Mouse (Mus musculus) MEL (cell line): ENCODE measurements around the gene Pip5k1c. TPM values are rescaled to one million over a fixed set of nuclear protein-coding genes. Genes with fewer than 3 reads are reported as not detected.

Source experiments
- DNase-seq: peaks from one replicate; pipeline ENCODE4 v3.0.0; 2011; ENCODE audit warnings: low read depth, low spot score
- H3K27ac ChIP-seq: 2 replicates; pipeline ENCODE4 v1.5.1; 2012; ENCODE audit warnings: low read depth, mild to moderate bottlenecking, control low read depth, low read length, moderate library complexity; ENCODE audit not compliant: control insufficient read depth
- H3K27me3 ChIP-seq, 2 experiments: fragments of 150-350 bp in 1 of 2; sonication (generic) in 1 of 2; 2 replicates each; pipeline ENCODE4 v1.6.1; 2012; ENCODE audit warnings: low read length in 2 of 2, mild to moderate bottlenecking in 2 of 2, improper control_type of control experiment in 1 of 2, moderate library complexity in 1 of 2; ENCODE audit not compliant: insufficient read depth in 2 of 2, control insufficient read depth in 1 of 2
- H3K36me3 ChIP-seq, 2 experiments: 2 replicates each; pipeline ENCODE4 v1.6.1; 2012 to 2014; ENCODE audit warnings: low read length in 2 of 2, improper control_type of control experiment in 1 of 2, inconsistent platforms in 1 of 2, mild to moderate bottlenecking in 1 of 2; ENCODE audit not compliant: insufficient read depth in 2 of 2, control insufficient read depth in 1 of 2
- H3K4me1 ChIP-seq, 2 experiments: fragments of 150-350 bp in 1 of 2; sonication (generic) in 1 of 2; 2 replicates each; pipeline ENCODE4 v1.6.1; 2012; ENCODE audit warnings: low read length in 2 of 2, improper control_type of control experiment in 1 of 2, mild to moderate bottlenecking in 1 of 2; ENCODE audit not compliant: insufficient read depth in 2 of 2, control insufficient read depth in 1 of 2
- H3K4me3 ChIP-seq, 2 experiments: fragments of 150-350 bp in 1 of 2; sonication (generic) in 1 of 2; 2 replicates each; pipeline ENCODE4 v1.5.1; 2012; ENCODE audit warnings: low read depth in 2 of 2, low read length in 2 of 2, mild to moderate bottlenecking in 2 of 2, moderate library complexity in 2 of 2, control low read depth in 1 of 2, improper control_type of control experiment in 1 of 2; ENCODE audit not compliant: control insufficient read depth in 1 of 2, insufficient read depth in 1 of 2
- H3K79me2 ChIP-seq: 2 replicates; pipeline ENCODE4 v1.6.1; 2012; ENCODE audit warnings: mild to moderate bottlenecking, low read length, moderate library complexity; ENCODE audit not compliant: control insufficient read depth, poor library complexity, insufficient read depth
- H3K9ac ChIP-seq: 2 replicates; pipeline ENCODE4 v1.6.1; 2012; ENCODE audit warnings: low read depth, mild to moderate bottlenecking, control low read depth, low read length, moderate library complexity; ENCODE audit not compliant: control insufficient read depth, poor library complexity, severe bottlenecking
- H3K9me3 ChIP-seq: fragments of 150-350 bp; sonication (generic); replicated peaks from 2 replicates; pipeline ENCODE4 v1.6.1; 2012; ENCODE audit warnings: mild to moderate bottlenecking, low read length, improper control_type of control experiment, moderate library complexity; ENCODE audit not compliant: insufficient read depth
- BHLHE40 ChIP-seq: IDR thresholded peaks from 2 replicates; pipeline ENCODE4 v1.6.1; 2012; ENCODE audit warnings: low read depth, mild to moderate bottlenecking, inconsistent platforms, low read length, improper control_type of control experiment, borderline replicate concordance
- CHD2 ChIP-seq: IDR thresholded peaks from 2 replicates; pipeline ENCODE4 v1.6.1; 2011; ENCODE audit warnings: low read length, improper control_type of control experiment
- CTCF ChIP-seq, 3 experiments: IDR thresholded peaks in 2 of 3; conservative IDR thresholded peaks in 1 of 3; 2 replicates each; pipeline ENCODE4 v1.5.1; 2011 to 2012; ENCODE audit warnings: low read length in 3 of 3, low read depth in 2 of 3, mild to moderate bottlenecking in 2 of 3, improper control_type of control experiment in 1 of 3, inconsistent platforms in 1 of 3, mixed read lengths in 1 of 3, moderate library complexity in 1 of 3; ENCODE audit not compliant: control insufficient read depth in 1 of 3, insufficient read depth in 1 of 3, poor library complexity in 1 of 3, severe bottlenecking in 1 of 3
- E2F4 ChIP-seq: IDR thresholded peaks from 2 replicates; pipeline ENCODE4 v1.6.1; 2011; ENCODE audit warnings: low read depth, low read length, improper control_type of control experiment, borderline replicate concordance
- ELF1 ChIP-seq: IDR thresholded peaks from 2 replicates; pipeline ENCODE4 v1.6.1; 2014; ENCODE audit warnings: low read depth, mild to moderate bottlenecking, inconsistent platforms, low read length, improper control_type of control experiment, moderate library complexity
- EP300 ChIP-seq, 2 experiments: IDR thresholded peaks; 2 replicates each; pipeline ENCODE4 v1.6.1; 2011; ENCODE audit warnings: improper control_type of control experiment in 2 of 2, low read length in 2 of 2, low read depth in 1 of 2, mild to moderate bottlenecking in 1 of 2
- ETS1 ChIP-seq: IDR thresholded peaks from 2 replicates; pipeline ENCODE4 v1.6.1; 2012; ENCODE audit warnings: low read depth, mild to moderate bottlenecking, inconsistent platforms, low read length, improper control_type of control experiment, moderate library complexity
- GATA1 ChIP-seq: IDR thresholded peaks from 2 replicates; pipeline ENCODE4 v1.6.1; 2011; ENCODE audit warnings: low read depth, low read length, improper control_type of control experiment
- HCFC1 ChIP-seq: IDR thresholded peaks from 2 replicates; pipeline ENCODE4 v1.6.1; 2012; ENCODE audit warnings: low read depth, mild to moderate bottlenecking, inconsistent platforms, low read length, improper control_type of control experiment, moderate library complexity
- JUND ChIP-seq: IDR thresholded peaks from 2 replicates; pipeline ENCODE4 v1.6.1; 2011; ENCODE audit warnings: low read depth, mild to moderate bottlenecking, improper control_type of control experiment, low read length
- MAFK ChIP-seq: IDR thresholded peaks from 2 replicates; pipeline ENCODE4 v1.6.1; 2011; ENCODE audit warnings: low read depth, mild to moderate bottlenecking, low read length, improper control_type of control experiment, borderline replicate concordance
- MAX ChIP-seq: IDR thresholded peaks from 2 replicates; pipeline ENCODE4 v1.6.1; 2011; ENCODE audit warnings: low read length, improper control_type of control experiment
- MAZ ChIP-seq: IDR thresholded peaks from 2 replicates; pipeline ENCODE4 v1.6.1; 2012; ENCODE audit warnings: low read depth, mild to moderate bottlenecking, inconsistent platforms, low read length, improper control_type of control experiment
- MEF2A ChIP-seq: IDR thresholded peaks from 2 replicates; pipeline ENCODE4 v1.6.1; 2014; ENCODE audit warnings: low read depth, mild to moderate bottlenecking, inconsistent platforms, low read length, improper control_type of control experiment; ENCODE audit not compliant: poor library complexity, insufficient replicate concordance, severe bottlenecking; ENCODE audit errors: extremely low read depth
- MXI1 ChIP-seq: IDR thresholded peaks from 2 replicates; pipeline ENCODE4 v1.6.1; 2011; ENCODE audit warnings: mild to moderate bottlenecking, low read depth, low read length, improper control_type of control experiment
- MYB ChIP-seq: IDR thresholded peaks from 2 replicates; pipeline ENCODE4 v1.6.1; 2011; ENCODE audit warnings: mild to moderate bottlenecking, low read depth, low read length, improper control_type of control experiment
- NELFE ChIP-seq: IDR thresholded peaks from 2 replicates; pipeline ENCODE4 v1.6.1; 2011; ENCODE audit warnings: low read depth, low read length, improper control_type of control experiment
- NRF1 ChIP-seq: IDR thresholded peaks from 2 replicates; pipeline ENCODE4 v1.6.1; 2014; ENCODE audit warnings: low read depth, mild to moderate bottlenecking, inconsistent platforms, low read length, improper control_type of control experiment, moderate library complexity; ENCODE audit not compliant: poor library complexity, insufficient read depth, severe bottlenecking
- POLR2A ChIP-seq, 2 experiments: IDR thresholded peaks; 2 replicates each; pipeline ENCODE4 v1.6.1; 2011 to 2012; ENCODE audit warnings: low read length in 2 of 2, mild to moderate bottlenecking in 2 of 2, control low read depth in 1 of 2, improper control_type of control experiment in 1 of 2, low read depth in 1 of 2, moderate library complexity in 1 of 2; ENCODE audit not compliant: control insufficient read depth in 1 of 2, insufficient read depth in 1 of 2, poor library complexity in 1 of 2
- POLR2AphosphoS2 ChIP-seq: IDR thresholded peaks from 2 replicates; pipeline ENCODE4 v1.6.1; 2011; ENCODE audit warnings: low read length, improper control_type of control experiment
- RCOR1 ChIP-seq: IDR thresholded peaks from 2 replicates; pipeline ENCODE4 v1.6.1; 2012; ENCODE audit warnings: low read depth, mild to moderate bottlenecking, inconsistent platforms, low read length, improper control_type of control experiment
- SIN3A ChIP-seq: IDR thresholded peaks from 2 replicates; pipeline ENCODE4 v1.6.1; 2012; ENCODE audit warnings: low read length, improper control_type of control experiment, inconsistent platforms
- SMC3 ChIP-seq: IDR thresholded peaks from 2 replicates; pipeline ENCODE4 v1.6.1; 2011; ENCODE audit warnings: low read depth, low read length, improper control_type of control experiment
- TAL1 ChIP-seq: IDR thresholded peaks from 2 replicates; pipeline ENCODE4 v1.6.1; 2012; ENCODE audit warnings: mild to moderate bottlenecking, inconsistent platforms, low read length, moderate library complexity, mixed read lengths
- TBP ChIP-seq: IDR thresholded peaks from 2 replicates; pipeline ENCODE4 v1.8.0; 2011; ENCODE audit warnings: low read depth, low read length, improper control_type of control experiment
- TCF12 ChIP-seq: IDR thresholded peaks from 2 replicates; pipeline ENCODE4 v1.6.1; 2014; ENCODE audit warnings: low read depth, mild to moderate bottlenecking, inconsistent platforms, low read length, improper control_type of control experiment, moderate library complexity
- ZNF384 ChIP-seq: IDR thresholded peaks from 2 replicates; pipeline ENCODE4 v1.6.1; 2012; ENCODE audit warnings: low read depth, mild to moderate bottlenecking, inconsistent platforms, low read length, improper control_type of control experiment
- polyA plus RNA-seq, 2 experiments: library from polyadenylated mRNA; stranded (reverse) in 1 of 2; unstranded in 1 of 2; fragments of >175 nt in 1 of 2; fragments of >200 nt in 1 of 2; gene quantifications; 2 replicates each; pipeline versions ENCODE4 v1.2.1 to v1.2.4; 2012; ENCODE audit warnings: low replicate concordance in 2 of 2, low read depth in 1 of 2; ENCODE audit not compliant: insufficient read length in 2 of 2, insufficient read depth in 1 of 2, missing spikeins in 1 of 2
- total RNA-seq: library from RNA; depleted of rRNA; stranded (reverse); fragments of 300-350 nt; gene quantifications from 2 replicates; pipeline ENCODE4 v1.2.3, GENCODE M21; 2012

Pip5k1c gene
- total and polyA plus RNA-seq, 3 experiments = 14.4 to 40.5 TPM; not detected in 1

GRCm38 (mm10) chr10:81265540-81265939 is 27.2 kb upstream of the Pip5k1c start:
- Histone ChIP-seq H3K4me3 (peak overlapping the region; percentile 82 to 84), H3K9ac (peak overlapping the region; percentile 98), H3K27me3 (no peaks in the 10 kb centered on the region), H3K36me3 (no peaks in the 10 kb centered on the region; a peak in 1 of 4 replicates), H3K9me3 (no peaks in the 10 kb centered on the region), H3K79me2 (peaks cover 21% of the 10 kb centered on the region), H3K27ac (no peak overlapping the region), H3K4me1 (peaks cover 4 to 18% of the 10 kb centered on the region in 2 experiments; a peak in 3 of 4 replicates)
- no peak for TF ChIP-seq TCF12
- TF ChIP-seq MYB = no peak
- no peak for TF ChIP-seq MAX
- TF ChIP-seq SIN3A = no peak
- no peak for TF ChIP-seq CHD2
- no peak for TF ChIP-seq CTCF (IDR thresholded peaks at IDR 0.05 in 2 of 3, conservative IDR thresholded peaks at IDR 0.05 in 1 of 3; ENCODE audit: control insufficient read depth in 1 of 3, insufficient read depth in 1 of 3, low read depth in 2 of 3, low read length in 3 of 3, poor library complexity in 1 of 3, severe bottlenecking in 1 of 3)
- no peak for TF ChIP-seq NRF1
- TF ChIP-seq POLR2A (IDR thresholded peaks at IDR 0.05; ENCODE audit: control insufficient read depth in 1 of 2, insufficient read depth in 1 of 2, low read depth in 1 of 2, low read length in 2 of 2, poor library complexity in 1 of 2) = no peak
- no peak for TF ChIP-seq NELFE
- no peak for TF ChIP-seq MEF2A
- TF ChIP-seq BHLHE40 = no peak
- TF ChIP-seq MXI1 = no peak
- no peak for TF ChIP-seq MAZ
- no peak for TF ChIP-seq EP300 (IDR thresholded peaks at IDR 0.05; ENCODE audit: low read depth in 1 of 2, low read length in 2 of 2)
- no peak for DNase-seq

GRCm38 (mm10) chr10:81266211-81267105 is 26.3 kb upstream of the Pip5k1c start, which contains the start of the genes Mrpl54 and Apba3:
Gene Mrpl54 (minus strand): TSS chr10:81266934.
Gene Apba3 (plus strand): TSS chr10:81266960.
- peaks cover 21% of the 10 kb centered on the region for H3K79me2 ChIP-seq
- peak; percentile 97 for DNase-seq
- no peaks in the 10 kb centered on the region for H3K27me3 ChIP-seq
- H3K4me1 ChIP-seq = peaks cover 4 to 18% of the 10 kb centered on the region in 2 experiments; a peak in 3 of 4 replicates
- H3K9me3 ChIP-seq = no peaks in the 10 kb centered on the region
- peak within 1 kb of the TSS; percentile 98 for H3K9ac ChIP-seq
- H3K4me3 ChIP-seq = peak within 1 kb of the TSS; percentile 82 to 100
- H3K27ac ChIP-seq = peak within 1 kb of the TSS; percentile 93
- no peaks in the 10 kb centered on the region; a peak in 1 of 4 replicates for H3K36me3 ChIP-seq
- TF ChIP-seq ELF1 = peak; percentile 96
- peak; percentile 91 for TF ChIP-seq MAX
- TF ChIP-seq TAL1 = no peak
- TF ChIP-seq HCFC1 = peak; percentile 97
- peak; percentile 50; the same call in 1 of the 2 replicates for TF ChIP-seq TCF12
- peak; percentile 99 for TF ChIP-seq BHLHE40
- peak; percentile 97 for TF ChIP-seq NRF1
- TF ChIP-seq POLR2A (IDR thresholded peaks at IDR 0.05; ENCODE audit: control insufficient read depth in 1 of 2, insufficient read depth in 1 of 2, low read depth in 1 of 2, low read length in 2 of 2, poor library complexity in 1 of 2) = peak; percentile 78 to 83; a peak in 3 of 4 replicates
- TF ChIP-seq MEF2A = no peak
- TF ChIP-seq JUND = no peak
- TF ChIP-seq ETS1 = no peak; the same call in 1 of the 2 replicates
- TF ChIP-seq MAFK = no peak
- TF ChIP-seq RCOR1 = no peak
- no peak for TF ChIP-seq GATA1
- peak; percentile 86 for TF ChIP-seq SIN3A
- no peak for TF ChIP-seq MYB
- TF ChIP-seq MAZ = 0 out of 2 replicates have a peak, but pooled peaks have one; percentile 46
- TF ChIP-seq ZNF384 = 0 out of 2 replicates have a peak, but pooled peaks have one; percentile 10
- TF ChIP-seq TBP = peak; percentile 15; the same call in 1 of the 2 replicates
- TF ChIP-seq NELFE = peak; percentile 82; the same call in 1 of the 2 replicates
- TF ChIP-seq E2F4 = no peak
- no peak for TF ChIP-seq SMC3
- peak; percentile 90 for TF ChIP-seq MXI1
- TF ChIP-seq POLR2AphosphoS2 = 0 out of 2 replicates have a peak, but pooled peaks have one; percentile 53
